Mouse (Mus musculus): ENCODE results near the gene Rnd1.

- TF ChIP-seq POLR2A (IDR thresholded peaks at IDR 0.05; ENCODE audit: low read depth, low read length) (no peak), CTCF (IDR thresholded peaks at IDR 0.05; ENCODE audit: extremely low read depth, insufficient read depth, insufficient read length, insufficient replicate concordance) (no peak)
These were observed 44.9 kb upstream of the Rnd1 start for GRCm38 (mm10) chr15:98722191-98722590.
